Mouse (Mus musculus) forebrain, postnatal 0 days (tissue): ENCODE measurements around the gene A030014E15Rik. TPM values are rescaled to one million over a fixed set of nuclear protein-coding genes. Genes with fewer than 3 reads are reported as not detected.

Experiments
- ATAC-seq: fragments of 200-750 bp; cut with Nextera tagmentation; 2 replicates; pipeline ENCODE4 v1.8.0; 2017; ENCODE audit warnings: mild to moderate bottlenecking, moderate library complexity
- DNase-seq: peaks from one replicate; pipeline ENCODE4 v3.0.0-alpha.2; 2015
- H3K27ac ChIP-seq: fragments of 300-500 bp; sonication (generic); 2 replicates; pipeline ENCODE4 v1.5.1; 2014; ENCODE audit warnings: low read depth, mild to moderate bottlenecking, antibody characterized with exemption, low read length, moderate library complexity, mixed read lengths
- H3K27me3 ChIP-seq: fragments of 300-500 bp; sonication (generic); 2 replicates; pipeline ENCODE4 v1.6.1; 2014; ENCODE audit warnings: mild to moderate bottlenecking, low read length, mixed read lengths; ENCODE audit not compliant: insufficient read depth
- H3K36me3 ChIP-seq: fragments of 300-500 bp; sonication (generic); 2 replicates; pipeline ENCODE4 v1.6.1; 2014; ENCODE audit warnings: mild to moderate bottlenecking, moderate library complexity; ENCODE audit not compliant: insufficient read depth
- H3K4me1 ChIP-seq: fragments of 300-500 bp; sonication (generic); 2 replicates; pipeline ENCODE4 v1.6.1; 2014; ENCODE audit warnings: antibody characterized with exemption; ENCODE audit not compliant: insufficient read depth
- H3K4me2 ChIP-seq: fragments of 300-500 bp; sonication (generic); 2 replicates; pipeline ENCODE4 v1.6.1; 2014; ENCODE audit warnings: low read depth, mild to moderate bottlenecking, moderate library complexity
- H3K4me3 ChIP-seq: fragments of 300-500 bp; sonication (generic); 2 replicates; pipeline ENCODE4 v1.5.1; 2014; ENCODE audit warnings: low read depth, low read length, mixed read lengths
- H3K9ac ChIP-seq: fragments of 300-500 bp; sonication (generic); 2 replicates; pipeline ENCODE4 v1.6.1; 2014; ENCODE audit warnings: mild to moderate bottlenecking
- H3K9me3 ChIP-seq: fragments of 300-500 bp; sonication (generic); 2 replicates; pipeline ENCODE4 v1.6.1; 2016; ENCODE audit warnings: low read length
- CTCF ChIP-seq: sonication (generic); IDR thresholded peaks from 2 replicates; pipeline ENCODE4 v1.5.1; 2016; ENCODE audit warnings: antibody characterized with exemption, control low read depth, low read depth
- WGBS: fragments of 180-500 bp; shearing (Covaris S2); extraction: QIAGEN DNeasy Blood & Tissue Kit; methylation state at CpG from one replicate; pipeline ENCODE4 v1.1.7; 2014; 5-methylcytosine and 5-hydroxymethylcytosine counted together
- polyA plus RNA-seq: library from polyadenylated mRNA; unstranded; fragments of >200 nt; fragmentation: Nextera tagmentation; extraction: Ambion mirVana; gene quantifications from 2 replicates; pipeline ENCODE4 v1.2.1, GENCODE M21; 2015
- total RNA-seq: library from RNA; depleted of rRNA; stranded (reverse); fragments of >200 nt; gene quantifications from 2 replicates; pipeline ENCODE4 v1.2.3, GENCODE M21; 2014; rRNA removed

A030014E15Rik gene
- total and polyA plus RNA-seq, 2 experiments from 2014 or later: not detected

- Histone ChIP-seq H3K4me2 (no peak overlapping the region), H3K36me3 (no peaks in the 10 kb centered on the region), H3K9me3 (no peaks in the 10 kb centered on the region), H3K4me1 (no peaks in the 10 kb centered on the region), H3K27ac (no peak overlapping the region), H3K9ac (no peak overlapping the region), H3K27me3 (no peaks in the 10 kb centered on the region), H3K4me3 (no peak overlapping the region)
- ATAC-seq (no peak), DNase-seq (no peak)
- 91% methylated on average over 9 of the region's 9 CpGs for WGBS
- no peak for TF ChIP-seq CTCF
These were observed 49.6 kb downstream of the A030014E15Rik start for GRCm38 (mm10) chr1:82974342-82974741.

Other genes with a start within 250 kb of the A030014E15Rik start
- gene Mff, start 200.0 kb upstream of the A030014E15Rik start, total RNA-seq: 649 and 724 TPM in 2 replicates
- 456 and 481 TPM in 2 replicates for gene Mff, start 200.0 kb upstream of the A030014E15Rik start, polyA plus RNA-seq
- gene Tm4sf20, start 156.5 kb upstream of the A030014E15Rik start, total RNA-seq: not detected in 2 replicates
- gene Tm4sf20, start 156.5 kb upstream of the A030014E15Rik start, polyA plus RNA-seq: not detected in 2 replicates
- gene Gm47791, start 153.7 kb upstream of the A030014E15Rik start, total RNA-seq: not detected in 2 replicates
- gene Gm47791, start 153.7 kb upstream of the A030014E15Rik start, polyA plus RNA-seq: not detected in 2 replicates
- 104 and 114 TPM in 2 replicates for gene Agfg1, start 85.4 kb upstream of the A030014E15Rik start, total RNA-seq
- gene Agfg1, start 85.4 kb upstream of the A030014E15Rik start, polyA plus RNA-seq: 19.4 and 22.2 TPM in 2 replicates
- not detected in 2 replicates for gene A030005L19Rik, start 11.6 kb upstream of the A030014E15Rik start, total RNA-seq
- gene A030005L19Rik, start 11.6 kb upstream of the A030014E15Rik start, polyA plus RNA-seq: not detected in 2 replicates
- gene Gm6217, start 6.5 kb downstream of the A030014E15Rik start, total RNA-seq: not detected in 2 replicates
- gene Gm6217, start 6.5 kb downstream of the A030014E15Rik start, polyA plus RNA-seq: not detected in 2 replicates
- not detected in 2 replicates for gene A030003K21Rik, start 18.5 kb downstream of the A030014E15Rik start, total RNA-seq
- 0.18 TPM in 1 of 2 replicates, not detected in the other for gene A030003K21Rik, start 18.5 kb downstream of the A030014E15Rik start, polyA plus RNA-seq
- not detected in 2 replicates for gene Gm7544, start 31.1 kb downstream of the A030014E15Rik start, total RNA-seq
- gene Gm7544, start 31.1 kb downstream of the A030014E15Rik start, polyA plus RNA-seq: not detected in 2 replicates
- gene Gm47955, start 35.4 kb downstream of the A030014E15Rik start, total RNA-seq: not detected in 2 replicates
- not detected in 2 replicates for gene Gm47955, start 35.4 kb downstream of the A030014E15Rik start, polyA plus RNA-seq
- not detected in 2 replicates for gene Gm47959, start 75.6 kb downstream of the A030014E15Rik start, total RNA-seq
- not detected in 2 replicates for gene Gm47959, start 75.6 kb downstream of the A030014E15Rik start, polyA plus RNA-seq
- 0.85 and 1.3 TPM in 2 replicates for gene Slc19a3, start 113.5 kb downstream of the A030014E15Rik start, total RNA-seq
- 0.69 and 0.99 TPM in 2 replicates for gene Slc19a3, start 113.5 kb downstream of the A030014E15Rik start, polyA plus RNA-seq
- not detected in 2 replicates for gene Krtap28-10, start 117.6 kb downstream of the A030014E15Rik start, total RNA-seq
- gene Krtap28-10, start 117.6 kb downstream of the A030014E15Rik start, polyA plus RNA-seq: not detected in 2 replicates
- not detected in 2 replicates for gene Gm47969, start 120.0 kb downstream of the A030014E15Rik start, total RNA-seq
- not detected in 2 replicates for gene Gm47969, start 120.0 kb downstream of the A030014E15Rik start, polyA plus RNA-seq
- not detected in 2 replicates for gene A030005K14Rik, start 134.5 kb downstream of the A030014E15Rik start, total RNA-seq
- not detected in 2 replicates for gene A030005K14Rik, start 134.5 kb downstream of the A030014E15Rik start, polyA plus RNA-seq
- not detected in 2 replicates for gene Krtap28-13, start 136.0 kb downstream of the A030014E15Rik start, total RNA-seq
- gene Krtap28-13, start 136.0 kb downstream of the A030014E15Rik start, polyA plus RNA-seq: not detected in 2 replicates
- not detected in 2 replicates for gene Ccl20, start 191.8 kb downstream of the A030014E15Rik start, total RNA-seq
- 0.21 TPM in 1 of 2 replicates, not detected in the other for gene Ccl20, start 191.8 kb downstream of the A030014E15Rik start, polyA plus RNA-seq
- gene Daw1, start 234.8 kb downstream of the A030014E15Rik start, total RNA-seq: 2.0 and 2.5 TPM in 2 replicates
- 0.93 and 1.6 TPM in 2 replicates for gene Daw1, start 234.8 kb downstream of the A030014E15Rik start, polyA plus RNA-seq